Mouse (Mus musculus) cortical plate, adult 2 months (tissue): ENCODE measurements around the gene Nhlrc3.

Source experiments
- CTCF ChIP-seq: fragments of 200-500 bp; IDR thresholded peaks from 2 replicates; pipeline ENCODE4 v1.5.1; 2011; ENCODE audit warnings: mild to moderate bottlenecking, control low read depth, low read length; ENCODE audit not compliant: insufficient read depth; ENCODE audit errors: extremely low read depth
- POLR2A ChIP-seq: fragments of 200-500 bp; IDR thresholded peaks from 2 replicates; pipeline ENCODE4 v1.6.1; 2011; ENCODE audit warnings: mild to moderate bottlenecking, low read length, control low read depth; ENCODE audit not compliant: insufficient read depth; ENCODE audit errors: extremely low read depth

GRCm38 (mm10) chr3:53486996-53487576 lies 24.0 kb upstream of the Nhlrc3 start:
- TF ChIP-seq CTCF (no peak), POLR2A (no peak)
